Mouse (Mus musculus): Measurements from ENCODE around the gene Dut. TPM values are rescaled to one million over a fixed set of nuclear protein-coding genes. Genes with fewer than 3 reads are reported as not detected.
A peak's percentile ranks its signal among the peaks of the same experiment; 100 is the strongest.

The Dut gene
- polyA plus RNA-seq, 1 experiment from 2014 or later: 265 TPM

DNA sequence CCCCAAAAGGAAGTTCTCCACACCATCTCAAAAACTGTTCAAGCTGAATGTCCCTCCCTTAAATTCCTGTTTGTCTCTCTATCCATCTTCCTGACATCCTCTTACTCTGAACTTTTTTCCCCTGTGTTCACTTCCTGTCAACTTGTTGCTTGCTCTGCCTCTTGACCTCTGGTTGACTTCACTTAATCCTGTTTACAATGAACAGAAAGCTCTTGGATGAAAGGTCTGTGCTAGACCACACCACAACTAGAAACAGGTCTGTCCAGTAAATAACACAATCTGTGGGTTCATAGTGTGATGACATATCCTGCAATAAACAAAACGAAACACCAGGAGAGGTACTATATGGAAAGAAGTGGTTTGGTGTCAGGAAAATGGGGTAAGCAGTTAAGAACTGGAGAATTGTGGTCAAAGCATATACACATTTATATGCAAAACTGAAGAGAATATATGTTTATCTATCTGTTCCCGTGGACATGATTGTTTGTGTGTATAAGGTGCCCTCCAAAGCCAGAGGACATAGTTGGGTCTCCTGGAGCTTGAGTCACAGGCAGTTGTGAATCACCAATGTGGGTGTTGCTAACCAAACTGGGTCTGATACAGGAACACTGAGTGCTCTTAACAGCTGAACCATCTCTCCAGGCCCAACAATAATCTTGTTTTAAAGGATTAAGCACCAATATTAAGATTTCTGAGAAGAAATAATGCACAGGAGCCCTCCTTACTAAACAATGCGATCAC lies 1.3 kb upstream of the Dut start:
- H3K36me3 ChIP-seq (replicated peaks): peaks cover 18% of the 10 kb centered on the region
- no peak overlapping the region for H3K4me3 ChIP-seq
- H3K27me3 ChIP-seq (replicated peaks; ENCODE audit: low read depth, poor library complexity, severe bottlenecking): no peaks in the 10 kb centered on the region
- H3K4me1 ChIP-seq: peaks cover 30% of the 10 kb centered on the region
- no peak for DNase-seq (ENCODE audit: low spot score)
- no peak overlapping the region for H3K27ac ChIP-seq (replicated peaks)
- H3K9me3 ChIP-seq: no peaks in the 10 kb centered on the region
- 92% methylated on average over 3 of the region's 3 CpGs for WGBS

DNA sequence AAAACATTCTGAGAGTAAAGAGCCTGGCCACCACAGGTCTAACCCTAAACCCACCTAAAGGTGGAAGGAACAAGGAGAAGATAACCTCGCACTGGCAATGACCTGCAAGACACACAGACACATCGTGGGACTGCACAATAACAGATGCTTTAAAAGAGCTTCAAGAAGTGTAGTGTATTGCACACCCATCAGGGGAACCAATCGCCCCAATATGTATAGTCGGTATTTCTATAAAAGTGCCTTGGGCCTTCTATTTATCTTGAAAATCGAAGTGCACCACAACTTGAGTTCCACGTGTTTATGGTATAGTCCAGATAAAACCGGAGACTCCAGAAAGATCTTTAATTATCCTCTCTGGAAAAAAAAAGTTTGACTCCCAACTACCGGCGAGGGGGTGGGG lies 321 bp upstream of the Dut start:
- Histone ChIP-seq H3K9me3 (no peaks in the 10 kb centered on the region), H3K4me1 (peaks cover 30% of the 10 kb centered on the region), H3K36me3 (replicated peaks) (peaks cover 27% of the 10 kb centered on the region), H3K4me3 (peak overlapping the region; percentile 87), H3K27ac (replicated peaks) (peak overlapping the region; percentile 99), H3K27me3 (replicated peaks; ENCODE audit: low read depth, poor library complexity, severe bottlenecking) (no peaks in the 10 kb centered on the region)
- 22% methylated on average over 9 of the region's 9 CpGs for WGBS
- peak; percentile 25 for DNase-seq (ENCODE audit: low spot score)

DNA sequence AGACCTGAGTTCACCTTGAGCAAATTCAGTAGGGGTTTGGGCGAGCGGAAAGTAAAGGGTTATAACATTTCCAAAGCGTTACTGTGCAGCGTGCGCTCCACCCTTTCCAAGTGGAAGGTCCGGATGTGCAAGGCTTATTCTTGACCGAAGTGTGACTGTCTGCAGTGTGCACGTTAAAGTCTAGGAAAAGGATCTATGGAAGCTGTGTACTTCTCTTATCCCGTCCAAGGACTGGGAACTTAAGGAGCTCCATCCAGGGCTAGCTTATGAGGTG lies 909 bp downstream of the Dut start:
- no peaks in the 10 kb centered on the region for H3K27me3 ChIP-seq (replicated peaks; ENCODE audit: low read depth, poor library complexity, severe bottlenecking)
- peak overlapping the region; percentile 87 for H3K4me3 ChIP-seq
- H3K36me3 ChIP-seq (replicated peaks): peaks cover 39% of the 10 kb centered on the region
- no peak for DNase-seq (ENCODE audit: low spot score)
- H3K4me1 ChIP-seq: peaks cover 30% of the 10 kb centered on the region
- WGBS: under 1% methylated on average over 9 of the region's 9 CpGs
- peak overlapping the region; percentile 99 for H3K27ac ChIP-seq (replicated peaks)
- no peaks in the 10 kb centered on the region for H3K9me3 ChIP-seq

DNA sequence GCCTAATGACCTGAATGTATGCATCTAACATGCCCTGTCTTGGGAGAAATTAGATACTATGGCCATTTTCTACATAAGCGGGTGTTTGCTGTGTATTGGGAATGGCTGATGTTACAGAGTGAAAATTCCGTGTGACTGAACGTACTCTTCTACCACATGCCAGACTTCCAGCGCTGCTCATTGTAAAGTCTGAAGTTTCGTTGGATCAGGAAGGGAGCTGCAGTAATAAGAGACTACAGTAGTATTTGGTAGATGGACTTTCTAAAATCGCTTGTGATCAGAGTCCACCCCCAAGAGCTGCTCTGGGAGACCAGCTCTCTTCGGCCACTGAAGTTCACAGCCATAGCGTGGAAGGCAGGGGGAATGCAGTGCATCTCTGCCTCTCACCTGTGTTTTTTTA lies 1.3 kb downstream of the Dut start:
- Histone ChIP-seq H3K9me3 (no peaks in the 10 kb centered on the region), H3K27me3 (replicated peaks; ENCODE audit: low read depth, poor library complexity, severe bottlenecking) (no peaks in the 10 kb centered on the region), H3K4me1 (peaks cover 30% of the 10 kb centered on the region), H3K4me3 (peak overlapping the region; percentile 87), H3K36me3 (replicated peaks) (peaks cover 43% of the 10 kb centered on the region), H3K27ac (replicated peaks) (peak overlapping the region; percentile 99)
- DNase-seq (ENCODE audit: low spot score): no peak
- 1% methylated on average over 8 of the region's 8 CpGs for WGBS

DNA sequence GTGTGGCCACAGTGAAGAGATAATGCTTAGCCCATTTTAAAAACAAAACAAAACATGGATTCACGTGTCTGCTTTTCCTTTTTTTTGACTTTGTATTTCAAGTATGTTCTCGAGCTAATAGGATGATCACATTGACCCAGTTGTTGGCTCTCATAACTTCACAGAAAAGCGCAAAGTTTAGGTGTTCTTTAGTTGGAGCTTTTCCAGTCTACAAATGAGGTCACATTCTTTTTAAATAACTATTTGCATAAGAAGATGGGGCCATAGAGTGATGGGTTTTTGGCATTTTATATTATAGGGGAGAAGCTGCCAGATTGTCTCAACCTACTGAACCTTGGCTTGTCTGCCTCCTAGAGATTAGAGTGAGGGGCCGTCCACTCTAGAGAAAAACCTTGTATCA lies 2.3 kb downstream of the Dut start:
- DNase-seq (ENCODE audit: low spot score): no peak
- WGBS: 87% methylated on average over 4 of the region's 4 CpGs
- peak overlapping the region; percentile 87 for H3K4me3 ChIP-seq

DNA sequence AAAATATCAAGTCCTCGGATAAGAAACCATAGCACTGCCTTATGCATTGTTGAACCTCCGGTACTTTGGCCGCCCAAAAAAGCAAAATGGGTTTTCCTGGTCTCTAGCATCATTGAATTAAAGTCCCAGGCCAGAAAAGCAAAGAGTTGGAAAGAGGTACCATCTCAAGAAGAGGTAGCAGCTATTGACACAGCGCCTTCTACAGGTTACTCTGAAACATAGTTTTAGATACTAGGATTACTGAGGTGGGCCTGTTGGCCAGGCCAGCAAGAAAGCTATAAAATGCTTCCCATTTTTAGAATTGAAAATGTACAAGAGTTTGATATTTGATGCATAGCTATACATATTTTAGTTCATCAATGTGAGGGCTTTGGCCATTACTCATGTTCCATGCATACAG lies 2.9 kb downstream of the Dut start:
- no peaks in the 10 kb centered on the region for H3K27me3 ChIP-seq (replicated peaks; ENCODE audit: low read depth, poor library complexity, severe bottlenecking)
- DNase-seq (ENCODE audit: low spot score): no peak
- no peak overlapping the region for H3K27ac ChIP-seq (replicated peaks)
- peaks cover 59% of the 10 kb centered on the region for H3K36me3 ChIP-seq (replicated peaks)
- H3K9me3 ChIP-seq: peaks cover 5% of the 10 kb centered on the region; the same call in 1 of the 2 replicates
- peaks cover 30% of the 10 kb centered on the region for H3K4me1 ChIP-seq
- 90% methylated on average over 4 of the region's 4 CpGs for WGBS
- H3K4me3 ChIP-seq: peak overlapping the region; percentile 87

More for the DNA sequence above, 2.3 kb downstream of the Dut start:
- peaks cover 54% of the 10 kb centered on the region for H3K36me3 ChIP-seq (replicated peaks)
- no peaks in the 10 kb centered on the region for H3K27me3 ChIP-seq (replicated peaks; ENCODE audit: low read depth, poor library complexity, severe bottlenecking)
- H3K27ac ChIP-seq (replicated peaks): no peak overlapping the region
- H3K9me3 ChIP-seq: peaks cover 4% of the 10 kb centered on the region; the same call in 1 of the 2 replicates
- H3K4me1 ChIP-seq: peaks cover 30% of the 10 kb centered on the region

DNA sequence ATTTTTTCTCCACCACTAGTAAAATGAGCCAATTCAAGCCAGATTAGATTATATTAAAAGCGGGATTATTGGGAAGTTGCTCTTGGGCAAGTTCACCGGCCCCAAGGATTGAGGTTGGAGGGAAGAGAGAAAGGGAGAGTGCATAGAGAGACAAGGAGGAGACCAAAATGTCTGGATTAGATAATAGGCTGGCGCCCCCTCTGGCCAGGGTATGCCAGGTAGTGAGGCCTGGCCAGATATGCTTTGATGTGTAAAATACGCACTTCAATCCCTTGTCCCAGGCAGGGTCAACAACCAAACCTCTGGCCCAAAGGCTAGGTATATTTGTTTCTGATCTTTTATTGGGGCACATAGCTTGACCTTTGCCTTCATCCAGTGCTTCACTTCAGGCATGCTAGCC lies 4.8 kb downstream of the Dut start:
- peaks cover 77% of the 10 kb centered on the region for H3K36me3 ChIP-seq (replicated peaks)
- DNase-seq (ENCODE audit: low spot score): no peak

DNA sequence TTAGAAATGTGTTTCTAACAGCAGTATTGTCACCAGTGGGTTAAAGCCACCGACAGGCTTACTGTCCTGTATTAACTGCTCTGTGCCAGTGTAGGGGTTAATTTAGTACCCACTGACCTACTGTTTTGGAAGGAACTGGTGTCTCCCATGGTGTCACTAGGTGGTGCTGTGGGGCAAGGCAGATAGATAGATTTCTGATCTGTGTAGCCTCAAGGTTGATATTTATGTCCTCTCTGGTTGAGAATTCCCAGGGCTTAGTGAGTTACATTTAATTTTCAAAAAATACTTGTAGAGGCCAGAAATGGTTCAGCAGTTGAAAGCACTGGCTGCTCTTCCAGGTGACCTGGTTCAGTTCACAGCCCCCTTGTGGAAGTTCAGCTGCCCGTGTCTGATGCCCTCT lies 5.3 kb downstream of the Dut start:
- 65% methylated on average over 2 of the region's 2 CpGs for WGBS
- DNase-seq (ENCODE audit: low spot score): peak; percentile 47
- peaks cover 21% of the 10 kb centered on the region for H3K4me1 ChIP-seq
- peaks cover 82% of the 10 kb centered on the region for H3K36me3 ChIP-seq (replicated peaks)
- H3K4me3 ChIP-seq: no peak overlapping the region
- H3K9me3 ChIP-seq: peaks cover 5% of the 10 kb centered on the region; the same call in 1 of the 2 replicates
- H3K27me3 ChIP-seq (replicated peaks; ENCODE audit: low read depth, poor library complexity, severe bottlenecking): no peaks in the 10 kb centered on the region
- H3K27ac ChIP-seq (replicated peaks): no peak overlapping the region

More for the DNA sequence above, 4.8 kb downstream of the Dut start:
- Histone ChIP-seq H3K4me3 (no peak overlapping the region), H3K4me1 (peaks cover 21% of the 10 kb centered on the region), H3K9me3 (peaks cover 5% of the 10 kb centered on the region; the same call in 1 of the 2 replicates), H3K27me3 (replicated peaks; ENCODE audit: low read depth, poor library complexity, severe bottlenecking) (no peaks in the 10 kb centered on the region), H3K27ac (replicated peaks) (no peak overlapping the region)
- WGBS: 85% methylated on average over 4 of the region's 4 CpGs

DNA sequence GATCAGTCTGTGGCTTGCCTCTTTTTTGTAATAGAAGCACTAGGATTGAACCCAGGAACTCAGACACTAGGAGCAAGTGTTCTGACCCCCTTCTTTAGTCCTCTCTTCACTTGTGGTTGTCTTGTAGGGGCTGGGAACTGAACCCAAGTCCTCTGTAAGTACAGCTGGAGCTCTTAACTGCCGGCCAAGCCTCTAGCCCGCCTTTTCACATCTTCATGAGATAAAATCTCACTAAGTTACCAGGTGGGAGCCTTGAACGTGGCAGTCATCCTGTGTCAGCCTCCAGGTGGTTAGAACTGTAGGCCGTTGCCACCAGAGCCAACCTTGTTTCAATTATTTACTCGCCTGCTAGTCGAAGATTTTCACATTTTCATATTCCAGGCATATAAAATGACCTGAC lies 6.7 kb downstream of the Dut start:
- peaks cover 10% of the 10 kb centered on the region for H3K4me1 ChIP-seq
- WGBS: 94% methylated on average over 6 of the region's 6 CpGs
- DNase-seq (ENCODE audit: low spot score): no peak
- H3K9me3 ChIP-seq: peaks cover 5% of the 10 kb centered on the region; the same call in 1 of the 2 replicates
- no peak overlapping the region for H3K4me3 ChIP-seq
- no peak overlapping the region for H3K27ac ChIP-seq (replicated peaks)
- no peaks in the 10 kb centered on the region for H3K27me3 ChIP-seq (replicated peaks; ENCODE audit: low read depth, poor library complexity, severe bottlenecking)
- peaks cover 96% of the 10 kb centered on the region for H3K36me3 ChIP-seq (replicated peaks)

DNA sequence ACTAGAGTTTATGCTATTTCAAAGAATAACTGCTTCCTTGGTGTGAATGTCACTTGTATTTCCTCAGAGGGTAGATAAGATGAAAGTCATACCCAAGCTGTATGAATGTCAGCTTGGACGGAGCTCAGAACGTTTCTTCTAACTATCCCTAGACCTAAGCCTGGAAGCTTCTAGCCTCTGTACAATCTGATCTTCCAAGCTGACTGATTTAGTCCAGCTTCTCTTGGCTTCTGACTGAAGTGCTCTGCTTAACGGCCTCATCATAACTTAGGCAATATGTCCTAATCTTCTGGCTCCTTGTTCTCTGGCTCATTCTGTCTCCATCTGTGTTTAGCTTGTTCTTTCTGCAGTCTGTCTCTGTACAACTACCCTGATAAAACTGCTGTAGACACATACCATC lies 7.6 kb downstream of the Dut start:
- no peak overlapping the region for H3K4me3 ChIP-seq
- no peak overlapping the region for H3K27ac ChIP-seq (replicated peaks)
- DNase-seq (ENCODE audit: low spot score): no peak
- H3K36me3 ChIP-seq (replicated peaks): peaks cover 99% of the 10 kb centered on the region
- 91% methylated on average over 3 of the region's 3 CpGs for WGBS
- peaks cover under 1% of the 10 kb centered on the region; the same call in 1 of the 2 replicates for H3K4me1 ChIP-seq
- no peaks in the 10 kb centered on the region for H3K27me3 ChIP-seq (replicated peaks; ENCODE audit: low read depth, poor library complexity, severe bottlenecking)
- peaks cover 5% of the 10 kb centered on the region; the same call in 1 of the 2 replicates for H3K9me3 ChIP-seq

DNA sequence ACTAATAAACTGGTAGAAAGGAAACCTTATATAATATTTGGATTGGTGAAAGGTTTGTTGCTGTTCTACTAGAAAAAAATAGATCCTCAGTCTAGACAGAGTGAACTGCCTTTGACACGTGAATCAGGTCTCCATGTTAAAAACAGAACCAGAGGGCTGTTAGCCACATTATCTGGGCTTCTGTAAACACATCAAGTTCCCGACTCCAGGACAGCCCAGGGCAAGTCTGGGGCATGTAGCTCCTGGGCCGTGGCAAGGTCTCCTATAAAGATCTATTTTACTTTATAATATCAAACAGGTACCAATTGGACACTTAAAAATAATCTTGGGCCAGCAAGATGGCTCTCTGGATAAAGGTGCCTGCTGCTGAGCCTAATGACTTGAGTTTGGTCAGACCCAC lies 8.9 kb downstream of the Dut start:
- H3K27me3 ChIP-seq (replicated peaks; ENCODE audit: low read depth, poor library complexity, severe bottlenecking): no peaks in the 10 kb centered on the region
- DNase-seq (ENCODE audit: low spot score): no peak
- no peak overlapping the region for H3K4me3 ChIP-seq
- peaks cover 99% of the 10 kb centered on the region for H3K36me3 ChIP-seq (replicated peaks)
- H3K27ac ChIP-seq (replicated peaks): no peak overlapping the region
- no peaks in the 10 kb centered on the region for H3K4me1 ChIP-seq
- 83% methylated on average over 3 of the region's 3 CpGs for WGBS
- H3K9me3 ChIP-seq: peaks cover 5% of the 10 kb centered on the region; the same call in 1 of the 2 replicates

DNA sequence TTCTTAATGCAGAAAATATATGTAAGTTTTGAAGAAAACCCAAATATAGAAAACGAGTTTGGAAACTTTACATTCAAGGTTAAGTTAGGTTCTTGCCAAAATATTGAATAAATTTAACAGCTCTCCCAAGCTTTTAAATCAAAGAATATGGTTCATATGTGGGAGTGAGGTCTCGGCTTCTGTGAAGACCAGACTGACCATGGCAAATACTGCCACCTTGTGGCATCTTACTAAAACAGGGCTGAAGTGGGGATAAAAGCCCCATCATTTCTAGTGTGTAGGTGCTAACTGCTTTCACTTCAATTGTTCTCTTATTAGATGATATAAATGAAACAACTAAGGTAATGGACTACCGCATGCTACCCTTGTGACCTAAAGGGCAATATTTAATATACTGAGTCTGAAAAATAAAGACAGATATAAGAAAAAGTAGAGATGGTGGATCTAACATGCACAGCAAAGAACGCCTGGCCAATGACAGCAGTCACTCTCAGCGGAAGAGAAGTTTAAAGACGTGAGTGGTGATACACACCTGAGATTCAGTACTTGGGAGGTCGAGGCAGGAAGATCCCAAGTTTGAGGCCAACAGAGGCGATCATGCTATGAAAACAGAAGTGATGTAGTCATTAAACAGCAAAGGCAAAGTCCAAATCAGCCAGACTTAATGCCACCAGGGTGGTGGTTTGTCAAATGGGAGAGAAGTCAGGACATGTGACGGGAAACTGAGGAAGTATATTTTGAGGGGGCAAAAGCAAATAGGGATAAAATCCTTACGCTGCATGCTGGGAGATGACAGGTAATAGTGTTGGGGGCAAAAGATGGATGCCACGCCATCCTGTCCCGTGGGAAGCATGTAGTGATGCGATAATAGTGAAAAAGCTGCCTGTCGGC lies 12.5 kb downstream of the Dut start:
- H3K36me3 ChIP-seq (replicated peaks): peaks cover 67% of the 10 kb centered on the region
- H3K9me3 ChIP-seq: peaks cover under 1% of the 10 kb centered on the region; the same call in 1 of the 2 replicates
- no peak for DNase-seq (ENCODE audit: low spot score)
- peaks cover 7% of the 10 kb centered on the region; the same call in 1 of the 2 replicates for H3K4me1 ChIP-seq
- H3K27ac ChIP-seq (replicated peaks): no peak overlapping the region
- WGBS: 88% methylated on average over 14 of the region's 14 CpGs
- H3K27me3 ChIP-seq (replicated peaks; ENCODE audit: low read depth, poor library complexity, severe bottlenecking): no peaks in the 10 kb centered on the region
- H3K4me3 ChIP-seq: no peak overlapping the region

Measured in embryonic facial prominence, embryonic 10.5 days (tissue).